Mouse (Mus musculus): ENCODE data around the gene Prps2. TPM values are rescaled to one million over a fixed set of nuclear protein-coding genes. Genes with fewer than 3 reads are reported as not detected.

The Prps2 gene
- total RNA-seq (2014; rRNA removed) (11.9 and 12.4 TPM in 2 replicates), polyA plus RNA-seq (2012; rRNA removed) (8.5 and 12.9 TPM in 2 replicates)

DNA sequence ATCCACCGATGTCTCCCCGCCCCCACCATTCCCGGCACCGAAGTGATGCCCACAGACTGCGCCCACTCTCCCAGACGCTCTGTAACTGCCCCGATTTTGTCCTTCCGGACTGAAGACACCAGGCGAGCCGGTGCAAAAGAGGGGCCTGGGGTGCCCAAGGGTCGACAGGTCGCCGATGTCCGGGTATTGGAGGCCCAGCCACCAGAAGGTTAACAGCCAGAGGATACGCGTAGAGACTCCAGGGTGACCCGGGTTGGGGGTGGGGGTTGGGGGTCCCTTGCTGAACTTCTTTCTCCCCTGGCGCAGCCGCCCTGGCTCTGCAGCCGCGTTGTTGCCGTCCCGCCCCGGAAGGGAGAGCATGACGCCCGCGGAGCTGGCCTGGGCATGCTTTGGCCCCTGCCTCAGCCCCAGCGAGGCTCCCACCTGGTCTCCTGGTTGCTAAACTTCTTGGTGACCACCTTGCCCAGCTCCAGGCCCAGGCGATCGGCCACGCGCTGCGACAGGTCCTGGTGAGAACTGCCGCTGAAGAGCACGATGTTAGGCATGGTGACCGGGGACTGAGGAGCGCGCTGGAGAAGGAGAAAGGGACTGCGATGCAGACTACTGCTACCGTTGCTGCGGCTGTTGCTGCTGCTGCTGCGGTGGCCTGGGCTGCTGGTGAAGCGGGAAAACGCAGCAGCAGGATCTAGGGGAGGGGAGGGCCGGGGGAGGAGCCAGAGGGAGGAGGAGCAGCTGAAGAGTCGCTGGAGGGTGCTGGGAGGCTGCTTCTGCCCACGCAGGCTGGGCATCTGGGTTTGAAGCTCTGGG, at the start of gene Prps2:
Prps2 (minus strand) TSS at position 703 of the 807 bp plus-strand sequence.
- Histone ChIP-seq H3K36me3 (ENCODE audit: control insufficient read depth, insufficient read depth, low read length) (no peaks in the 10 kb centered on the region), H3K4me3 (ENCODE audit: insufficient read depth, low read depth, low read length) (peak within 1 kb of the TSS; percentile 68), H3K79me2 (ENCODE audit: control insufficient read depth, insufficient read depth, low read length) (no peaks in the 10 kb centered on the region), H3K9ac (ENCODE audit: low read depth, low read length) (peak within 1 kb of the TSS; percentile 71), H3K4me1 (ENCODE audit: control insufficient read depth, insufficient read depth, low read length) (peaks cover 3% of the 10 kb centered on the region), H3K27me3 (ENCODE audit: control insufficient read depth, insufficient read depth, low read length) (no peaks in the 10 kb centered on the region), H3K27ac (replicated peaks; ENCODE audit: insufficient read depth, low read depth, low read length) (0 out of 2 replicates have a peak within 1 kb of the TSS, but pooled peaks have one; percentile 15)
- under 1% methylated on average over 43 of the region's 47 CpGs for WGBS
- TF ChIP-seq POLR2A (IDR thresholded peaks at IDR 0.05; ENCODE audit: extremely low read depth, insufficient read depth, low read length) (no peak), CTCF (IDR thresholded peaks at IDR 0.05; ENCODE audit: low read depth, low read length) (no peak)
- peak; percentile 33 for DNase-seq (ENCODE audit: extremely low read depth, low read depth, low spot score)

- DNase-seq (ENCODE audit: extremely low read depth, low read depth, low spot score) = no peak
- WGBS = 32% methylated on average over 1 of the region's 1 CpGs
- no peaks in the 10 kb centered on the region for H3K4me1 ChIP-seq (ENCODE audit: control insufficient read depth, insufficient read depth, low read length)
- no peaks in the 10 kb centered on the region for H3K27me3 ChIP-seq (ENCODE audit: control insufficient read depth, insufficient read depth, low read length)
- no peak for TF ChIP-seq CTCF (IDR thresholded peaks at IDR 0.05; ENCODE audit: low read depth, low read length)
- TF ChIP-seq POLR2A (IDR thresholded peaks at IDR 0.05; ENCODE audit: extremely low read depth, insufficient read depth, low read length) = no peak
- H3K27ac ChIP-seq (replicated peaks; ENCODE audit: insufficient read depth, low read depth, low read length) = no peak overlapping the region
- H3K36me3 ChIP-seq (ENCODE audit: control insufficient read depth, insufficient read depth, low read length) = no peaks in the 10 kb centered on the region
- no peaks in the 10 kb centered on the region for H3K79me2 ChIP-seq (ENCODE audit: control insufficient read depth, insufficient read depth, low read length)
- H3K9ac ChIP-seq (ENCODE audit: low read depth, low read length) = no peak overlapping the region
- H3K4me3 ChIP-seq (ENCODE audit: insufficient read depth, low read depth, low read length) = no peak overlapping the region
Observed at GRCm38 (mm10) chrX:167417654-167418053, 35.1 kb upstream of the Prps2 start.

DNA sequence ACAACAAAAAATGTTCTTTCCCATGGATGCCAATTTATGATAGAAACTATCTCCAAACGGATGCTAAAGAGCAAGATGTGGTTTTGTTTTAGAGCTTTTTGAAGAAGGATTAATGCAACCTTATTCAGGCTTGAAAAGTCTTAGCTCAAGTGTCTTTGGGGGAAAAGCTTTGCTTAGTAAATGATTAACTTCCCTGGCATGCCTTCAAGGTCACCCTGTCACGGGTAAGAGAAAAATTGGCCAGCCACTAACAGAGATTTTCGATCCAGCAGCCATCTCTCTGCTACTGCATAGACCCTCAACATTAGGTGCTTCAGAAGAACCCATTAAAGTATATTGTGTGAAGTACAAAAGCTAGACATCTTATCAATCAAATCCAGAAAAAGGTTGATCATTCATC, 12.4 kb upstream of the Prps2 start:
- WGBS = 29% methylated on average over 3 of the region's 3 CpGs
- no peak for TF ChIP-seq POLR2A (IDR thresholded peaks at IDR 0.05; ENCODE audit: extremely low read depth, insufficient read depth, low read length)
- TF ChIP-seq CTCF (IDR thresholded peaks at IDR 0.05; ENCODE audit: low read depth, low read length) = no peak
- Histone ChIP-seq H3K27me3 (ENCODE audit: control insufficient read depth, insufficient read depth, low read length) (no peaks in the 10 kb centered on the region), H3K4me3 (ENCODE audit: insufficient read depth, low read depth, low read length) (no peak overlapping the region), H3K4me1 (ENCODE audit: control insufficient read depth, insufficient read depth, low read length) (peaks cover 3% of the 10 kb centered on the region; the same call in 1 of the 2 replicates), H3K9ac (ENCODE audit: low read depth, low read length) (no peak overlapping the region), H3K36me3 (ENCODE audit: control insufficient read depth, insufficient read depth, low read length) (no peaks in the 10 kb centered on the region), H3K27ac (replicated peaks; ENCODE audit: insufficient read depth, low read depth, low read length) (no peak overlapping the region), H3K79me2 (ENCODE audit: control insufficient read depth, insufficient read depth, low read length) (no peaks in the 10 kb centered on the region)
- peak; percentile 58 for DNase-seq (ENCODE audit: extremely low read depth, low read depth, low spot score)

DNA sequence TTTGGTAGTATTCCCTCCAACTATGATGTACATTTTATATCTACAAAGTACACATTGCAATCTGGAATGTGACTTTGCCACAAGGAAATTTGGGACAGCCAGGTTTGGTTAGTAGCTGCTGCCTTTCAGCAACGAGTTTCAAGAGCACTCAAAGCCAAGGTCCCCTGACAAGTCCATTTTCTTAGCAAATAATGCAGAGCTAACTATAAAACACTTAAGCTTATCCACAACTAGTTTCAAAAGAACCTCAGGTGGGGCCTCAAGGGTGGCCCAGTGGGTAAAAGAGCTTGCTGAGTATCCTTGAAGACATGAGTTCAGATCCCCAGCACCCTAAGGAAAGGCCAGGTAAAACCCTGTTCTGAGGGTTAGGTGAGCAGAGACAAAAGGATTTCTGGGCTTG, 4.1 kb upstream of the Prps2 start:
- Histone ChIP-seq H3K36me3 (ENCODE audit: control insufficient read depth, insufficient read depth, low read length) (no peaks in the 10 kb centered on the region), H3K79me2 (ENCODE audit: control insufficient read depth, insufficient read depth, low read length) (no peaks in the 10 kb centered on the region), H3K4me3 (ENCODE audit: insufficient read depth, low read depth, low read length) (no peak overlapping the region), H3K27me3 (ENCODE audit: control insufficient read depth, insufficient read depth, low read length) (no peaks in the 10 kb centered on the region), H3K4me1 (ENCODE audit: control insufficient read depth, insufficient read depth, low read length) (peaks cover under 1% of the 10 kb centered on the region; the same call in 1 of the 2 replicates), H3K9ac (ENCODE audit: low read depth, low read length) (no peak overlapping the region), H3K27ac (replicated peaks; ENCODE audit: insufficient read depth, low read depth, low read length) (no peak overlapping the region)
- TF ChIP-seq POLR2A (IDR thresholded peaks at IDR 0.05; ENCODE audit: extremely low read depth, insufficient read depth, low read length) = no peak
- TF ChIP-seq CTCF (IDR thresholded peaks at IDR 0.05; ENCODE audit: low read depth, low read length) = no peak
- DNase-seq (ENCODE audit: extremely low read depth, low read depth, low spot score) = no peak
- 26% methylated on average over 1 of the region's 1 CpGs for WGBS

DNA sequence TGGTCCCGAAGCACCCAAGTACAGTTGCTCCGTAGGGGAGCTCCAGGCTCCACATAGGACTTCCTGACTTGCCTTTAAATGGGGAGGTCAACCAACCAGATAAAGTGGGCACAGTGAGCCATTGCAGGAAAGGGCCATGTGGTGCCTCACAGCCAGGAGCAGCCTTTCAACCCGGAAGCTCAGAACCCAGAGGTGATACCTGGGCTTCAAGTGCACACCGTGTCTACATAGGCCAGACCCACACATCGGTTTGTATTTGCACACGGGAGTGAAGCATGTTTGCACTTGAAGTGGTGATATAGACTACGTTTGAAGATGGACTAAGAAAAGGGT, 271 bp upstream of the Prps2 start:
- Histone ChIP-seq H3K9ac (ENCODE audit: low read depth, low read length) (no peak overlapping the region; the same call in 1 of the 2 replicates), H3K79me2 (ENCODE audit: control insufficient read depth, insufficient read depth, low read length) (no peaks in the 10 kb centered on the region)
- WGBS = 15% methylated on average over 7 of the region's 7 CpGs

DNA sequence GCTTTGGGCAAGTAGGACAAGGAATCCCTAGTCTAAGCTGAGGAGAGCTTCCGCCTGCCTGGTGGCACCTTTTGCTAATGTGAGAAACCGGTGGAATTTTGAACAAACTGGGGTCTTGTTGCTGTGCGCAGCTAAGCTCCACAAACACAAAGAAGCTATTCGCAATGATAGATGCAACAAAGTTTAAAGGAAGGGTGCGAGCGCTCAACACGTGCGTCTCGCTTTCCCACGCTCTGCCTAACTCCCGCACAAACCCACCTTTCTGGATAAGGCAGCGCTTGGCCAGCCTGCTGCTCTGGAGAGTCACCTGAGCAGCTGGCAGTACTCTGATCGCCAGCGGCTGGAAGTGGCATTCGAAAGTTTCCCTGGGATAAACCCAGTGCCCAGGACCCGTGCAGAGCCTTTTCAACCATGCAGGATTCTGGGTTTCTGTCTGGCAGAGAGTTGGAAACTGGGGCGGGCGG, 934 bp downstream of the Prps2 start:
- no peaks in the 10 kb centered on the region for H3K27me3 ChIP-seq (ENCODE audit: control insufficient read depth, insufficient read depth, low read length)
- peak; percentile 17 for DNase-seq (ENCODE audit: extremely low read depth, low read depth, low spot score)
- 7% methylated on average over 18 of the region's 18 CpGs for WGBS

More for the DNA sequence above, 271 bp upstream of the Prps2 start:
- H3K4me3 ChIP-seq (ENCODE audit: insufficient read depth, low read depth, low read length) = peak overlapping the region; percentile 68; the same call in 1 of the 2 replicates
- no peak for DNase-seq (ENCODE audit: extremely low read depth, low read depth, low spot score)
- H3K4me1 ChIP-seq (ENCODE audit: control insufficient read depth, insufficient read depth, low read length) = peaks cover 3% of the 10 kb centered on the region
- TF ChIP-seq CTCF (IDR thresholded peaks at IDR 0.05; ENCODE audit: low read depth, low read length) (no peak), POLR2A (IDR thresholded peaks at IDR 0.05; ENCODE audit: extremely low read depth, insufficient read depth, low read length) (no peak)
- H3K27ac ChIP-seq (replicated peaks; ENCODE audit: insufficient read depth, low read depth, low read length) = no peak overlapping the region
- H3K27me3 ChIP-seq (ENCODE audit: control insufficient read depth, insufficient read depth, low read length) = no peaks in the 10 kb centered on the region
- H3K36me3 ChIP-seq (ENCODE audit: control insufficient read depth, insufficient read depth, low read length) = no peaks in the 10 kb centered on the region

More for the DNA sequence above, 934 bp downstream of the Prps2 start:
- Histone ChIP-seq H3K9ac (ENCODE audit: low read depth, low read length) (peak overlapping the region; percentile 71), H3K79me2 (ENCODE audit: control insufficient read depth, insufficient read depth, low read length) (no peaks in the 10 kb centered on the region), H3K4me1 (ENCODE audit: control insufficient read depth, insufficient read depth, low read length) (peaks cover 3% of the 10 kb centered on the region), H3K36me3 (ENCODE audit: control insufficient read depth, insufficient read depth, low read length) (no peaks in the 10 kb centered on the region), H3K4me3 (ENCODE audit: insufficient read depth, low read depth, low read length) (peak overlapping the region; percentile 68), H3K27ac (replicated peaks; ENCODE audit: insufficient read depth, low read depth, low read length) (no peak overlapping the region)
- TF ChIP-seq CTCF (IDR thresholded peaks at IDR 0.05; ENCODE audit: low read depth, low read length) (no peak), POLR2A (IDR thresholded peaks at IDR 0.05; ENCODE audit: extremely low read depth, insufficient read depth, low read length) (no peak)

Measured in liver, adult 2 months (tissue).